Mouse (Mus musculus): Measurements from ENCODE around the gene Pdzrn4. TPM values are rescaled to one million over a fixed set of nuclear protein-coding genes. Genes with fewer than 3 reads are reported as not detected.
A peak's percentile ranks its signal among the peaks of the same experiment; 100 is the strongest.

Pdzrn4 gene
- polyA plus RNA-seq, 1 experiment from 2014 or later: 1.5 TPM

DNA sequence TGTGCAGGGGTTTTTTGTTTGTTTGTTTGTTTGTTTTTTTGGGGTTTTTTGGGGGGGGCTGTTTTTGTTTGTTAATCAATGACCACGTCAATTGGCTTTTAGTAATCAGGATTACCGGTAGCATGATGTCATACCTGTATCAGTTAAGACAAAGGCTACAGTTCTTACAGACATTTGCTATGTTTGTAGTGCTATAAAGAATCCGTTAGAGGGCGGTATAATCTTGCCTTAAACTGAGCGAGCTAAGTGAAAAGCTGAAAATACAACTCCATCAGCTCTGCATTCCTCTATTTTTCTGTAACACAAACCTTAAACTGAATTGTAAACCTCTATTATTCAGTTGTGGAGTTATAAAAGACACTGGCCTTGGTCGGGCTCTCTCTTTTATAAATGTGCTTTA lies 37.9 kb downstream of the Pdzrn4 start:
- Histone ChIP-seq H3K27me3 (ENCODE audit: poor library complexity, severe bottlenecking) (no peaks in the 10 kb centered on the region), H3K4me3 (no peak overlapping the region), H3K4me1 (peaks cover 5% of the 10 kb centered on the region; the same call in 1 of the 2 replicates), H3K27ac (no peak overlapping the region), H3K9me3 (no peaks in the 10 kb centered on the region), H3K36me3 (replicated peaks) (no peaks in the 10 kb centered on the region)
- 9% methylated on average over 6 of the region's 6 CpGs for WGBS
- DNase-seq (ENCODE audit: extremely low spot score, low spot score): no peak

DNA sequence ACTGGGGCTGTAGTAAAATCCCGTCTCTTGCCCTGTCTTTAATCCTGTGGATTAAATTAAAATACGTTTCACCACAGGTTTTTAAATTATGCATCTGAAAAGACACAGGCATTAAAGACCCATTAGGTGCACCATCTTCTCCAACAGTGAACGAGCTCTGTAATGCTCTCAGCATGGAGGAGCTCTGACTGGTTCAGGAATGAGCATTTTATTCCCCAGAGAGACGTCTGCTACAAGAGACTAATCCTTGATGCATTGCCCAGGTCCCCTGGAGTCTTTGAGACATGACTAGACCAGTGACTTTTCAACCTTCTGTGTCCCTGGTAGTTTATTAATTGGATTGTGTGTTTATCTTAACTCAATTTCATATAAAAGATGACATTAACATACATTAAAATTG lies 38.6 kb downstream of the Pdzrn4 start:
- Histone ChIP-seq H3K4me1 (peaks cover 5% of the 10 kb centered on the region; the same call in 1 of the 2 replicates), H3K4me3 (no peak overlapping the region), H3K36me3 (replicated peaks) (no peaks in the 10 kb centered on the region), H3K9me3 (no peaks in the 10 kb centered on the region), H3K27ac (no peak overlapping the region), H3K27me3 (ENCODE audit: poor library complexity, severe bottlenecking) (no peaks in the 10 kb centered on the region)
- no peak for DNase-seq (ENCODE audit: extremely low spot score, low spot score)
- 26% methylated on average over 4 of the region's 4 CpGs for WGBS

DNA sequence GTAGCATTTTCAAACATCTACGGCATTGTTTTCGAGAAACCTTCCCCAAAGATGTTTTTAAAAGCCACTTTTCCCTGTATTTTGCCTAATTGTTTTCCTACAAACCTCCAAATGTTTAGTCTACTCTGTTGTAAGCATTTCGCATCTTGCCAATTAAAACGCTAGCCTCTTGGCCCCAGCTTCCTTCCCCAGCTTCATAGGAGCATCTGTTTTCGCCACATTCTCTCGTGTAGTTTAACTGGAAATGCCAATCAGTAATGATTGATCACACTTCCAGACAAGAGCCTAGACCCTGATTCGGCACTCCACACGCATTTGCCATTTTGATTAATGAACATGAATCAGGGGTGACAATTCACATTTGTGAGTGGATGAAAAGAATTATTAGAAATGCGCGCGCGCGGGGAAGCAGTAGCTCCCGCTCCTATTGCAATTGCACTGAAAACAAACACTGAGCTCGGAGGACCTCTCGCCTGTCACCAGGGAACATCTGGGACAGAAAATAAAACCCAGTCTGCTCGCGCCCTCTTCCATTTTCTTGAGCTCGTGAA lies 45.0 kb downstream of the Pdzrn4 start:
- no peak overlapping the region for H3K4me3 ChIP-seq
- 91% methylated on average over 19 of the region's 19 CpGs for WGBS
- H3K4me1 ChIP-seq: no peaks in the 10 kb centered on the region
- no peaks in the 10 kb centered on the region for H3K27me3 ChIP-seq (ENCODE audit: poor library complexity, severe bottlenecking)
- H3K9me3 ChIP-seq: no peaks in the 10 kb centered on the region
- no peaks in the 10 kb centered on the region for H3K36me3 ChIP-seq (replicated peaks)
- no peak overlapping the region for H3K27ac ChIP-seq
- no peak for DNase-seq (ENCODE audit: extremely low spot score, low spot score)

DNA sequence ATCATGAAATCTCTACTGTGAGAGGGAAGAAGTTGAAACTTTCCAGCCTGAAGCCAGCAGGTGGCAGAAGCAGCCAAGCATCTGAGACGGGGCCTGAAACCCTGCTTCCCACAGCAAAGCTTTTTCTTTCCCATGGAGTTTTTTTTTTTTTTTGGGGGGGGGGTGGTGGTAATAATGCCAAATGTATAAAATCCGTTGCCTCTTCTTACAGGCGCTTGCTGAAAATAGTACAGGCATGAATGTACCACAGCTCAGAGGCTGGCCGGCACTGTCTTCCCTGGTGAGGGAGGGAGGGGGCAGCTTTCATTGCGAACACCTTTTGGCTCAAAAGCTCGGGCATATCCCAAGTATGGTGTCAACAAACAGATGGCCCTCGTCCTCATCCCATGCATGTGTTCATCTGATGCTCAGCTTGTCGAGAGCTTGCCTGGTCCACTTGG lies 51.0 kb downstream of the Pdzrn4 start:
- H3K9me3 ChIP-seq: no peaks in the 10 kb centered on the region
- DNase-seq (ENCODE audit: extremely low spot score, low spot score): no peak
- no peaks in the 10 kb centered on the region for H3K36me3 ChIP-seq (replicated peaks)
- WGBS: 61% methylated on average over 8 of the region's 8 CpGs
- H3K27me3 ChIP-seq (ENCODE audit: poor library complexity, severe bottlenecking): no peaks in the 10 kb centered on the region
- H3K4me3 ChIP-seq: no peak overlapping the region
- no peaks in the 10 kb centered on the region for H3K4me1 ChIP-seq
- no peak overlapping the region for H3K27ac ChIP-seq

DNA sequence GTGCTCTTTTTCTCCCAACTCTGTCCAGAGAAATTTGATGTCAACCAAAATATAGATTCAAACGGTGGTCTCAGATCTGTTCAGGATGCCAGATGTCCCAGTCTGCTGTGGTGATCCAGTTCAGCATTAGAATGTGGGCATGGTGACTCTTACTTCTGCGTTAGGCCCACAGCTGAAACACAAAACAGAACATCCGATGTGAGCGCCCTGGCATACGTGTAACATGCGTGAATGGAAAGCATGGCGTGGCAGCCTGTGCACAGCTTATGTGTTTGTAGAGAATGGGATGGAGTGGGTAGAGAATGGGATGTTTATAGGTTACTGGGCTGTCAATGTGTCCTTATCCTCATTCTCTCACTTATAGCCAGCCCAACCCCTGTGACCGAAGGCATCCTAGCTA lies 52.4 kb downstream of the Pdzrn4 start:
- Histone ChIP-seq H3K27ac (no peak overlapping the region), H3K36me3 (replicated peaks) (no peaks in the 10 kb centered on the region), H3K4me1 (no peaks in the 10 kb centered on the region), H3K4me3 (no peak overlapping the region), H3K27me3 (ENCODE audit: poor library complexity, severe bottlenecking) (no peaks in the 10 kb centered on the region), H3K9me3 (no peaks in the 10 kb centered on the region)
- DNase-seq (ENCODE audit: extremely low spot score, low spot score): no peak
- WGBS: 94% methylated on average over 8 of the region's 8 CpGs

DNA sequence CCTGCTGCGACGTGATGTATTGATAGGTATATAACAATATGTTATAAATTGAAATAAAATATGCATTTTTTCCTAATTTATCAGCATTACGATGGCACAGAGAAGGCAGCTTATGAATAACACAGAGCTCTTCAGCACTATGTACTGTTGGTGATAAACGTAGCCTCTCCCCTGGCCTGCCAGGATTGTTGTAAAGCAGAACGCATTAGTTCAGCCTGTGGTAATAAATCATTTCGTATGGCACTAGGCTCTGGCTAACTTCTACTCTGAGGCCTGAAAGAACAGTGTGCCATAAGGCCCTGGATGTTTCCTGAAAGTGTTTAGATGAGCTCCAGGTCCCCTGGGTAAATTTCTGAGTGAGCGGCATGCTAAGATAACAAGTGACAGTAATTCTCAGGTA lies 55.9 kb downstream of the Pdzrn4 start:
- Histone ChIP-seq H3K4me1 (no peaks in the 10 kb centered on the region), H3K27ac (no peak overlapping the region), H3K4me3 (no peak overlapping the region), H3K27me3 (ENCODE audit: poor library complexity, severe bottlenecking) (no peaks in the 10 kb centered on the region), H3K9me3 (no peaks in the 10 kb centered on the region), H3K36me3 (replicated peaks) (no peaks in the 10 kb centered on the region)
- no peak for DNase-seq (ENCODE audit: extremely low spot score, low spot score)
- 92% methylated on average over 7 of the region's 7 CpGs for WGBS

DNA sequence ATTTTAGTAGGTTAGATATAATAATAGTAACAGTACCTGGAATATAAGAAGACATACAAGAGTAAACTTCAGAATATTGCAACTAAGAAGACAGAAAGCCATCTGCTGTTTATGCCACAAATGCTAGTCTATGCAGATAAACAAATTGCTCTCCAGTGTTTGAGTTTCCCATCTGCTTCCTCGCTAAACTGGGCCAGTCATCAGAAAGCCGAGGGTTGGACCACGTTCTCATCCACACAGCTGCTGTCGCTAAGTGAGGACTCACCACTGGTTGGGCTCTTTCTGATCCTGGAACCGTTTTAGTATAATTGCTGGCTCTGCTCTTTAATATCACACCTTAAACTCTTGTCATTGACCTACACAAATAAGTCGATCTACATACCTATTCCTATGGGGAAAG lies 85.5 kb downstream of the Pdzrn4 start:
- Histone ChIP-seq H3K4me3 (no peak overlapping the region), H3K36me3 (replicated peaks) (no peaks in the 10 kb centered on the region), H3K27ac (no peak overlapping the region), H3K27me3 (ENCODE audit: poor library complexity, severe bottlenecking) (no peaks in the 10 kb centered on the region), H3K9me3 (no peaks in the 10 kb centered on the region), H3K4me1 (no peaks in the 10 kb centered on the region)
- DNase-seq (ENCODE audit: extremely low spot score, low spot score): no peak
- WGBS: 88% methylated on average over 6 of the region's 6 CpGs

DNA sequence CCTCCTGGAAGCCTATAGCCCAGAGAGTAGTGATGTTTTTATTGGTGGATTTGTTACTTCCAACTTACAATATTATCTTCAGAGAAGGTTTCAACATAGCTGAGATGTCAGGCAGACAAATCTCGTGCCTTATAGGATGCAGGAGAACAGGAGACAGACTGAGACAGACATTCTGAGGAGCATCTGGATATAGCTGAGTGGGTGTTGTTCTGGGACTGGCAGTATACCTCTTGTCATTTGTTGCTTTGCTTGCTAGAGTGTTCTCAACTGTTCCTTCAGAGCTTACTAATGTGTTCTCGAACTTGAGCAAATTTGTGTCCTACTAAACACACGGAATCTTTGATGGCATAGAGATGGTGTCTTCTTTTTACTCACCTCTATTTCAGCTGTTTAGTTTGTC lies 94.7 kb downstream of the Pdzrn4 start:
- Histone ChIP-seq H3K36me3 (replicated peaks) (no peaks in the 10 kb centered on the region), H3K4me3 (no peak overlapping the region), H3K27ac (no peak overlapping the region), H3K4me1 (0 out of 2 replicates have a peak, but pooled peaks cover 2% of the 10 kb centered on the region), H3K27me3 (ENCODE audit: poor library complexity, severe bottlenecking) (no peaks in the 10 kb centered on the region), H3K9me3 (no peaks in the 10 kb centered on the region)
- no peak for DNase-seq (ENCODE audit: extremely low spot score, low spot score)
- 84% methylated on average over 3 of the region's 3 CpGs for WGBS

DNA sequence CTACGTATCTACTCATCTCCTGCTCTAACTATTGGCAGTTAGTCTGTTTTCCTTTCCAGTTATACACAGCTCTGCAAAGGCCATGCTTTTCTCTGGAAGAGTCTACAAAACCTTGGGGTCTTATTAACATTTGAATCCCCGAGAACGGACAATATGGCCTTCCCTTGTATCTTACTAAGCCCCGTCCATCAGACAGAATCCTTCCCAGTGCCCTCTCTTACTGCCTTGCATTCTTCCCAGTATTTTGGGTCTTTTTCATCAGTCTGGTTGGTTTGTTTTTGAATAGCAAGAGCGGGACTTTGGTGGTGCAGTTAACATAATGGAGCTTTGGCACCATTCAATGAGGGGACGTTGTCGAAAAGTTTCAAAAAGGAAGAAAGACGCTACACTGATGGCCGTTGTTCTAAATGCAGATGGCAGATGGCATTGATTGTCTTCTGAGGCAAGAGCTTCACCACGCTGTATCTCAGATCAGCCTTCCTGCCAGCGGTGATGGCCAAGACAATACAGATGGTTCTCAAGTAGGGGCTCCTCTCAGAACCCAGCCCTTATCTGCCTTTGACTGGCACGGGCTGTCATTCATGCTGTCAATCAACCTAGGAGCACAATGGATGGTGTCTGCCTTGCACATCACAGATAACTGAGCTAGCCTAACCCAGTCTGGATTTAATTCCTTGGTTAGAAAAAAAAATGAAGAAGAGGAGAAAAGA lies 98.9 kb downstream of the Pdzrn4 start:
- no peak overlapping the region for H3K4me3 ChIP-seq
- WGBS: 83% methylated on average over 12 of the region's 12 CpGs
- H3K4me1 ChIP-seq: peaks cover 11% of the 10 kb centered on the region
- H3K27me3 ChIP-seq (ENCODE audit: poor library complexity, severe bottlenecking): 0 out of 2 replicates have a peak, but pooled peaks cover 8% of the 10 kb centered on the region
- no peaks in the 10 kb centered on the region for H3K9me3 ChIP-seq
- no peak overlapping the region for H3K27ac ChIP-seq
- no peak for DNase-seq (ENCODE audit: extremely low spot score, low spot score)
- no peaks in the 10 kb centered on the region for H3K36me3 ChIP-seq (replicated peaks)

DNA sequence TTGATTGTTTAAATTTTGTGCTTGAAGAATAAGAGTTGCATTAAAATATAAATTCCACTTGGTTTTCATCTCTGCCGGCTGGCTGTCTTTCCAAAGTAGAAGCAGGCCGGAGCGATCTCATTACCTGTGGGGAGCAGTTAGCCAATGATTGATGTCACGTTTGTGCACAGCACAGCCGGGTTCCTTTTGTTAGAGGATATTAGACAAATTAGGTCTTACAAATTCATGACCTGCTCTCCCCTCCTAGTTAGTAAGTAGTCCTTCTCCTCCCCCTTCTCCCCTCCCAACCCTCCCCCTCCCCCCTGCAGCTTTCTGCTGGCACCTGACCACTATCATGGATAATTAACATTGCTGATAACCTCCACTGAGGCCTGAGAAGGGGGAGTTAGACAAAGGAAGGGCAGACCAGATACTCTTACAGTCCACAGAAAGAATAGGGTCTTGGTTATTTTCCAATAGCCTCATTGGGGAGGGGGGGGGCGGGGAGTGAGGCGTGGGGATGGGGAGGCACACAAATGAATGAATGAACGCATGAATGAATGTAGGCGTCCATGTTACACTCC lies 103.7 kb downstream of the Pdzrn4 start:
- WGBS: 45% methylated on average over 9 of the region's 9 CpGs
- no peak overlapping the region for H3K27ac ChIP-seq
- no peaks in the 10 kb centered on the region for H3K36me3 ChIP-seq (replicated peaks)
- DNase-seq (ENCODE audit: extremely low spot score, low spot score): peak; percentile 23
- H3K9me3 ChIP-seq: no peaks in the 10 kb centered on the region
- no peak overlapping the region for H3K4me3 ChIP-seq
- peaks cover 24% of the 10 kb centered on the region for H3K27me3 ChIP-seq (ENCODE audit: poor library complexity, severe bottlenecking)
- H3K4me1 ChIP-seq: peaks cover 14% of the 10 kb centered on the region

DNA sequence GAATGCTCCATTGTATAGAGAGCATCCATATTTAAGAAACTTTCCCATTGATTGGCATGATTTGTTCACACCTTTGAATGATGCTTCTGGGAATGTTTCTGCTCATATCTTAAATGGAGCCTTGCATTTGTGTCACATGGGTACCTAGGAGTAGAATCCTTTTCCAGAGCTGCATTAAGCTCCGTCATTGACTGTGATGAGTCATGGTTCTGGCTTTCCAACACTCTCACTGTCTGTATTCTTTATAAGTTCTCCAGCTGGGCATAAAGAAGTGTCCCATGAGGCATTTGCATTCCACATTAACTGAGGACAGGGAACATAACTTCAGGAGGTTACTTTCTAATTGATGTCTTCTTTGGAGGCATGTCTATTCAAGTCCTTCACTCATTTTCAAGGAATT lies 106.1 kb downstream of the Pdzrn4 start:
- WGBS: 92% methylated on average over 1 of the region's 1 CpGs
- H3K9me3 ChIP-seq: no peaks in the 10 kb centered on the region
- peaks cover 11% of the 10 kb centered on the region for H3K4me1 ChIP-seq
- peaks cover 24% of the 10 kb centered on the region for H3K27me3 ChIP-seq (ENCODE audit: poor library complexity, severe bottlenecking)
- H3K4me3 ChIP-seq: no peak overlapping the region
- H3K27ac ChIP-seq: no peak overlapping the region
- DNase-seq (ENCODE audit: extremely low spot score, low spot score): no peak
- no peaks in the 10 kb centered on the region for H3K36me3 ChIP-seq (replicated peaks)

DNA sequence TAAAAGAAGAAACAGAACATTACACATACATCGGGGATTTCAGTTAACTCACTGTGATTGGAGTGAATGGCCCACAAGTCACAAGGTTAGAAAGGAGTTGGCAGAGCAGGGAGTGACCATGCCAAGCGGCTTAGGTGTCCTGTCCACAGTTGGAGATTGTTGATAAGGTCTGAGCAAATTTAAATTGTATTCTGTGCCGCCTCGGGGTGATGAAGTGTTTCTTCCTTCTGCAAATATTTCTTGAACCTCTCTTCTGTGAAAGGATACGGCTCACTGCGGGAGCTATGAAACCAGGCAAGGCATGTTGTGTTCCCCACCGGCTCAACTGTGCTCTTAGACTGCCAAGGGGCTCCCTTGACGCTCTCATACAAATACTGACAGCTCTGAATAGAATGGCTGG lies 112.7 kb downstream of the Pdzrn4 start:
- H3K36me3 ChIP-seq (replicated peaks): no peaks in the 10 kb centered on the region
- no peak overlapping the region for H3K4me3 ChIP-seq
- no peak for DNase-seq (ENCODE audit: extremely low spot score, low spot score)
- H3K4me1 ChIP-seq: 0 out of 2 replicates have a peak, but pooled peaks cover 4% of the 10 kb centered on the region
- H3K27me3 ChIP-seq (ENCODE audit: poor library complexity, severe bottlenecking): peaks cover 7% of the 10 kb centered on the region
- no peak overlapping the region for H3K27ac ChIP-seq
- WGBS: 94% methylated on average over 8 of the region's 8 CpGs
- no peaks in the 10 kb centered on the region for H3K9me3 ChIP-seq

DNA sequence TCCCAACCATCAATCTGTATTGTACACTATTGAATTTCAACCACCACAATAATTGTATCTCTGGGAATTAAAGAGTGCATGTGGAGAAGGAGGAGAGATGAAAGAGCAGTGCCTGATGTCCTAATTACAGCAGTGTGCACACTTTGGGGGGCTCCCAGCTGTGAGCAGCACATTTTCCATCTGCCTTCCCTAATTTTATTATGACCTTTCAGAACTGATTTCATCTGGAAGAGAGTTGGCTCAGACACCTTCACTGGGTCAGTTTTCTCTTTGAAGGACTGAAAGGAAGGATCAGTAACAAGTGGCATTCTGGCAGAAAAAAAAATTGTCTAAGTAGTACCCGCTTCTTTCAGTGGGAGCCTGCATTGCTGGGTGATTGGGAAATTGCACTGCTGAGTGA lies 119.0 kb downstream of the Pdzrn4 start:
- DNase-seq (ENCODE audit: extremely low spot score, low spot score): no peak
- H3K4me3 ChIP-seq: no peak overlapping the region
- peaks cover 12% of the 10 kb centered on the region for H3K27me3 ChIP-seq (ENCODE audit: poor library complexity, severe bottlenecking)
- no peaks in the 10 kb centered on the region for H3K9me3 ChIP-seq
- H3K27ac ChIP-seq: no peak overlapping the region
- H3K4me1 ChIP-seq: peaks cover 23% of the 10 kb centered on the region
- WGBS: 42% methylated on average over 1 of the region's 1 CpGs
- no peaks in the 10 kb centered on the region for H3K36me3 ChIP-seq (replicated peaks)
